Mouse (Mus musculus): ENCODE measurements around the gene Ezh2. TPM values are rescaled to one million over a fixed set of nuclear protein-coding genes. Genes with fewer than 3 reads are reported as not detected.
"Not testable (repeated sequence)": the region's sequence is repeated elsewhere in the genome, so short reads cannot be mapped to it uniquely, and the experiment has no call there.

Gene Ezh2
- polyA plus RNA-seq, 1 experiment from 2014 or later = 66.7 TPM

DNA sequence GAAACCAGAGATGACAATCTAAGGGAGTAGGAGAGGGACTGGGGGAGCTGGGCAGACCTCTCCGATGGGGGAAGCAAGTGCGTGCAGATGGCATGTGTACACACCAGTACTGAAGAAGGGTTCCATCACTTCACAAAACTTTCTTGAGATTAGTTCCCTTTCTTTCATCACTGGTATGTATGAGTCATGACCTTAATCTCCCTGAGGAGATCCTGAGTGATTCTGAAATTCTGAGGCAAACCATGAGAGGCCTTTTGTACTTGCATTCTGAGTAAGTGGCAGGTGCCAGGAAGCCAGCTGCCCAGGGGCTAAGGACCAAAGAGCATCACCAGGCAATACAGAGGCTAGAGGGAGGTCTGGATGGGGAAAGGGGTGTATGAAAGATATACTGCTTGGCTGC, 25.9 kb upstream of the Ezh2 start:
- no peaks in the 10 kb centered on the region for H3K36me3 ChIP-seq (ENCODE audit: control insufficient read depth, insufficient read depth, low read length)
- ATAC-seq (replicated peaks; ENCODE audit: insufficient number of reproducible peaks, low FRiP score, low TSS enrichment) = no peak
- no peaks in the 10 kb centered on the region for H3K9me3 ChIP-seq (replicated peaks; ENCODE audit: control insufficient read depth, low read length)
- no peak overlapping the region for H3K27ac ChIP-seq (ENCODE audit: low read depth, low read length)
- no peaks in the 10 kb centered on the region for H3K27me3 ChIP-seq (ENCODE audit: control insufficient read depth, insufficient read depth, low read length)
- H3K9ac ChIP-seq (ENCODE audit: low read depth, low read length) = no peak overlapping the region
- H3K4me3 ChIP-seq (ENCODE audit: low read depth, low read length) = no peak overlapping the region
- WGBS (ENCODE audit: insufficient replicate concordance) = 70% methylated on average over 2 of the region's 2 CpGs
- no peak overlapping the region for H3K4me2 ChIP-seq
- H3K4me1 ChIP-seq (ENCODE audit: control insufficient read depth, insufficient read depth, low read length) = no peaks in the 10 kb centered on the region

DNA sequence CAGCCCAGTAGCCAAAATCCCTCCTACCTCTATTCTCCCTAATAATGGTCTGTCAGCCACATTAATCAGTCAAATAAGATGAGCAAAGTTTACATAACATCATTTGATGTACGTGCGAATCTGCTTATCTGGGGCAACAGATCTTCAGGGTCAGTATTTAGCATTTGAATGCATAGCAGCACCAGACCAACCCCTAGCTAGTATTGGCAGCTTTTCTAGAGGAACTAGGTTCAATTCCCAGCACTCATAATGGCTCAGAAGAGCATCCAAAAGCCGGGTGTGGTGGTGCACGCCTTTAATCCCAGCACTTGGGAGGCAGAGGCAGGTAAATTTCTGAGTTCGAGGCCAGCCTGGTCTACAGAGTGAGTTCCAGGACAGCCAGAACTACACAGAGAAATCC, 13.2 kb upstream of the Ezh2 start:
- 51% methylated on average over 5 of the region's 5 CpGs for WGBS (ENCODE audit: insufficient replicate concordance)
- ATAC-seq (replicated peaks; ENCODE audit: insufficient number of reproducible peaks, low FRiP score, low TSS enrichment); H3K9me3 ChIP-seq (replicated peaks; ENCODE audit: control insufficient read depth, low read length); H3K36me3 ChIP-seq (ENCODE audit: control insufficient read depth, insufficient read depth, low read length); H3K9ac ChIP-seq (ENCODE audit: low read depth, low read length); H3K4me2 ChIP-seq; H3K4me3 ChIP-seq (ENCODE audit: low read depth, low read length); H3K27ac ChIP-seq (ENCODE audit: low read depth, low read length); H3K4me1 ChIP-seq (ENCODE audit: control insufficient read depth, insufficient read depth, low read length); H3K27me3 ChIP-seq (ENCODE audit: control insufficient read depth, insufficient read depth, low read length): not testable (repeated sequence)

DNA sequence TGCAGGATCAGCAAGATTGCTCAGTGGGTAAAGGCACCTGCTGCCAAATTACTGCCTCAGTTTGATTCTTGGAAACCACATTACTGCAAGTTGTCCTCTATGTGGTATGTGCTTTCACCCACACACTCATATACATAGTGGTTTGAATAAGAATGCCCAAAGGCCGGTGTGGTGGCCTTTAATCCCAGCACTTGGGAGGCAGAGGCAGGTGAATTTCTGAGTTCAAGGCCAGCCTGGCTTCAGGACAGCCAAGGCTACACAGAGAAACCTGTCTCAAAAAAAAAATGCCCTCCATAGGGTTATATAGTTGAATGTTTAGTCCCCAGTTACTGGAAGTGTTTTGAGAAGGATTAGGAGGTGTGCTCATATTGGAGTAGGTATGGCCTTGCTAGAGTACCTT, 6.8 kb upstream of the Ezh2 start:
- WGBS (ENCODE audit: insufficient replicate concordance) = 64% methylated on average over 1 of the region's 1 CpGs

DNA sequence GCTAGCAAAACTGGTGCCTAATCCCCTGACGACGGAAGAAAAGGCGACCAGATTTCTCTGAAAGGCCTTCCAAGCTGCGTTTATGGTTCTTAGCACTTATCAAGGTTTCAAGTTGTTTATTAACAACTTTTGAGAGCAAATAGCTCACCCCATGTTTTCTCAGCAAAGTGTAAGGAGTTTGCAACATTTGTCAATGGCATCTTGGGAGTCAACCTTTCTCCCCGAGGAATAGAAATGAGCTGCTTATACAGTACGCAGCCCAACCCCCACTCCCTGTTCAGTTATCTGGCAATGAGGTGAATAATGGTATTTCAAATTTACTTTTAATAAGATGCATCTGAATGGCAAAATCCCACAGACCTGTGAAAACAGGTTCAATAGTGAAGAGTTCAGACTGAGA, 555 bp upstream of the Ezh2 start:
- peak overlapping the region; percentile 89 for H3K9ac ChIP-seq (ENCODE audit: low read depth, low read length)
- WGBS (ENCODE audit: insufficient replicate concordance) = 3% methylated on average over 6 of the region's 6 CpGs
- no peaks in the 10 kb centered on the region for H3K9me3 ChIP-seq (replicated peaks; ENCODE audit: control insufficient read depth, low read length)
- H3K4me1 ChIP-seq (ENCODE audit: control insufficient read depth, insufficient read depth, low read length) = no peaks in the 10 kb centered on the region
- no peaks in the 10 kb centered on the region for H3K36me3 ChIP-seq (ENCODE audit: control insufficient read depth, insufficient read depth, low read length)
- H3K27ac ChIP-seq (ENCODE audit: low read depth, low read length) = peak overlapping the region; percentile 96
- peak overlapping the region; percentile 72 for H3K4me3 ChIP-seq (ENCODE audit: low read depth, low read length)
- no peak for ATAC-seq (replicated peaks; ENCODE audit: insufficient number of reproducible peaks, low FRiP score, low TSS enrichment)
- no peaks in the 10 kb centered on the region for H3K27me3 ChIP-seq (ENCODE audit: control insufficient read depth, insufficient read depth, low read length)
- peak overlapping the region; percentile 80 for H3K4me2 ChIP-seq

More for the DNA sequence above, 6.8 kb upstream of the Ezh2 start:
- no peak for ATAC-seq (replicated peaks; ENCODE audit: insufficient number of reproducible peaks, low FRiP score, low TSS enrichment)
- H3K27ac ChIP-seq (ENCODE audit: low read depth, low read length) = no peak overlapping the region
- H3K4me2 ChIP-seq = no peak overlapping the region
- H3K4me3 ChIP-seq (ENCODE audit: low read depth, low read length) = no peak overlapping the region
- H3K9ac ChIP-seq (ENCODE audit: low read depth, low read length) = no peak overlapping the region
- H3K36me3 ChIP-seq (ENCODE audit: control insufficient read depth, insufficient read depth, low read length) = no peaks in the 10 kb centered on the region
- H3K27me3 ChIP-seq (ENCODE audit: control insufficient read depth, insufficient read depth, low read length) = no peaks in the 10 kb centered on the region
- no peaks in the 10 kb centered on the region for H3K9me3 ChIP-seq (replicated peaks; ENCODE audit: control insufficient read depth, low read length)
- no peaks in the 10 kb centered on the region for H3K4me1 ChIP-seq (ENCODE audit: control insufficient read depth, insufficient read depth, low read length)

DNA sequence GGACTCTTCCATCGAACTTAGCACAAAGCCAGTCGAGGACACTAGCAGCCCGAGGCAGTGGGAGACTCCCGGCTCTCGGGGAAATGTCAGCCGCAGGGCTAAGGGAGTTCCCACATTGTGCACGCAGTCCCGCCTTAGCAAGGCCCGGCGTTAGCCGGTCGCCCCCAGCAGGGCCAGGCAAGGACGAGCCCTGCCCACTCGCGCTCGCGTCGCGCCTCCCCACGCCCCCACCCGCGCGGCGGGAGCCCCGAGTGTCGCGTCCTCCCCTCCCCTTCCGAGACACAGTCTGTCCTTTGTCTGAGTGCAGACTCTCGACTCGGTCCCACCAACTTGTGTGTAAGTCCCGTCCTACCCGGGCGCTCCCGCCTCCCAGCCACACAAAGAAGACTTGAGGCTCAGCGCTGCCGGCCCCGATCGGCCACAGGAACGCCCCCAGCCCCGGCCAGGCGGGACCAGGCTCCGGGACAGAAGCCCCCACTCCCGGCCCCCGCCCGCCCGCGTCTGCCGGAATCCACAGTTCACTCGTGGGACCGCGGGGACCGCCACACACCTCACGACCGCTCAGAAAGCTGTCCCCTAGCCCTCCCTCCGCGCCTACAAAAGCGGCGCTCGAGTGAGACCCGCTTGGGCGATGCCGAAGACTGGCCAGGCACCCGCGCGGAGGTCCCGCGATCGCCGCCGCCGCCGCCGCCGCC, 853 bp downstream of the Ezh2 start:
- WGBS (ENCODE audit: insufficient replicate concordance) = under 1% methylated on average over 61 of the region's 74 CpGs
- H3K9ac ChIP-seq (ENCODE audit: low read depth, low read length) = peak overlapping the region; percentile 89
- peak; percentile 58 for ATAC-seq (replicated peaks; ENCODE audit: insufficient number of reproducible peaks, low FRiP score, low TSS enrichment)
- H3K27me3 ChIP-seq (ENCODE audit: control insufficient read depth, insufficient read depth, low read length) = no peaks in the 10 kb centered on the region
- no peaks in the 10 kb centered on the region for H3K9me3 ChIP-seq (replicated peaks; ENCODE audit: control insufficient read depth, low read length)
- H3K4me1 ChIP-seq (ENCODE audit: control insufficient read depth, insufficient read depth, low read length) = no peaks in the 10 kb centered on the region
- peak overlapping the region; percentile 80 for H3K4me2 ChIP-seq
- H3K4me3 ChIP-seq (ENCODE audit: low read depth, low read length) = peak overlapping the region; percentile 72
- H3K36me3 ChIP-seq (ENCODE audit: control insufficient read depth, insufficient read depth, low read length) = no peaks in the 10 kb centered on the region
- peak overlapping the region; percentile 96 for H3K27ac ChIP-seq (ENCODE audit: low read depth, low read length)

DNA sequence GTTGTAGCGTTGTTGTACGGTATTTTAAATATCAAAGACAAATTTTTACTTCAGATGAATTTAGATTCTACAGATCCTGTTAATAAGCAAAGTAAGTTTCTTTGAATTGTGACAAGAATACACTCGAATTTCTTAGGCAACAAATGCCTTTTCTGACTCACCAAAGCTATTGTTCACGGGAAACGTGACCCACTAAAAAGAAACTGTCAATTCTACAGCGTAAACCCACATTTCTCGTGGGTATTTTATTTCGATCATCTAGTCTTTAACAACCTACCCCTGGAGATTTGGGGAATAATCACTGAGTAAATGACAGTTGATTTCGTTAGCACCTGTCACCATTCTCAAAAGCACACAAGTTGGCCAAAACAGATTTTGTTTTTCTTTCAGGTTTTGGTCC, 1.6 kb downstream of the Ezh2 start:
- Histone ChIP-seq H3K9me3 (replicated peaks; ENCODE audit: control insufficient read depth, low read length) (no peaks in the 10 kb centered on the region), H3K27me3 (ENCODE audit: control insufficient read depth, insufficient read depth, low read length) (no peaks in the 10 kb centered on the region), H3K4me2 (peak overlapping the region; percentile 80), H3K9ac (ENCODE audit: low read depth, low read length) (peak overlapping the region; percentile 89), H3K4me3 (ENCODE audit: low read depth, low read length) (peak overlapping the region; percentile 72), H3K27ac (ENCODE audit: low read depth, low read length) (peak overlapping the region; percentile 96; the same call in 1 of the 2 replicates), H3K4me1 (ENCODE audit: control insufficient read depth, insufficient read depth, low read length) (no peaks in the 10 kb centered on the region), H3K36me3 (ENCODE audit: control insufficient read depth, insufficient read depth, low read length) (no peaks in the 10 kb centered on the region)
- WGBS (ENCODE audit: insufficient replicate concordance) = 17% methylated on average over 9 of the region's 9 CpGs
- no peak for ATAC-seq (replicated peaks; ENCODE audit: insufficient number of reproducible peaks, low FRiP score, low TSS enrichment)

DNA sequence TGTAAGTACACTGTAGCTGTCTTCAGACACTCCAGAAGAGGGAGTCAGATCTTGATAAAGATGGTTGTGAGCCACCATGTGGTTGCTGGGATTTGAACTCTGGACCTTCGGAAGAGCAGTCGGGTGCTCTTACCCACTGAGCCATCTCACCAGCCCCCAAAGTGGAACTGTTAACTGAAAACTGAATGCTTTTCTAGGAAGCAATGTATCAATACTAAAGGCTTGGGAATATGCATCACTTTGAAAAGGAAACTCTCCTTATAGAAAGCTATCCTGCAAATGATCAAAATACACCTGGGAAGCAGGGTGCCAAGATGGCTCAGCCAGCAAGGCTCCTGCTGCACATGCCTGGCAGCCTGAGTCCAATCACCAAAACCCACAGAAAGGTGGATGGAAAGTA, 7.8 kb downstream of the Ezh2 start:
- not testable (repeated sequence) for H3K4me1 ChIP-seq (ENCODE audit: control insufficient read depth, insufficient read depth, low read length); H3K27me3 ChIP-seq (ENCODE audit: control insufficient read depth, insufficient read depth, low read length); H3K9ac ChIP-seq (ENCODE audit: low read depth, low read length); H3K4me2 ChIP-seq; H3K9me3 ChIP-seq (replicated peaks; ENCODE audit: control insufficient read depth, low read length); ATAC-seq (replicated peaks; ENCODE audit: insufficient number of reproducible peaks, low FRiP score, low TSS enrichment); H3K27ac ChIP-seq (ENCODE audit: low read depth, low read length); H3K4me3 ChIP-seq (ENCODE audit: low read depth, low read length); H3K36me3 ChIP-seq (ENCODE audit: control insufficient read depth, insufficient read depth, low read length)
- WGBS (ENCODE audit: insufficient replicate concordance) = 97% methylated on average over 2 of the region's 2 CpGs

DNA sequence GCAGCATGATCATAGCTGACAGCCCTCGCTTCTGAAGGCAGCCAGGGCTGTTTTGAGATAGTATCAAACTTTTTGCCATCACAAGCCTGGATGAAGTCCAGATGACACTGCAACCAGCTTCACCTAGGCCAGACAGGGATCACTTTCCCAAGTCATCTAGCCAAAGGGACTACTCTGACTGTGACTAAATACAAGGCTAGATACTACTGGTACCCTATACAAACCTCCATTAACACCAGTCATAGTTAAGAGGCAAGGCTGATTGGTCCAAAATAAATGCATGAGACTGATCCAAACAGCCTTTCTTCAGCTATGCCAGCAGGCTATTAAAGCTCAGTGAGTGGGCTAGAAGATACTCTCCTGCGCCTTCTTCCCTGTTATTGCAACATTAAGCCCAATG, 22.3 kb downstream of the Ezh2 start:
- ATAC-seq (replicated peaks; ENCODE audit: insufficient number of reproducible peaks, low FRiP score, low TSS enrichment) = no peak
- 90% methylated on average over 2 of the region's 2 CpGs for WGBS (ENCODE audit: insufficient replicate concordance)
- Histone ChIP-seq H3K4me1 (ENCODE audit: control insufficient read depth, insufficient read depth, low read length) (no peaks in the 10 kb centered on the region), H3K9ac (ENCODE audit: low read depth, low read length) (no peak overlapping the region), H3K4me2 (no peak overlapping the region), H3K4me3 (ENCODE audit: low read depth, low read length) (no peak overlapping the region), H3K36me3 (ENCODE audit: control insufficient read depth, insufficient read depth, low read length) (peaks cover 23% of the 10 kb centered on the region), H3K9me3 (replicated peaks; ENCODE audit: control insufficient read depth, low read length) (no peaks in the 10 kb centered on the region; the same call in 1 of the 2 replicates), H3K27ac (ENCODE audit: low read depth, low read length) (no peak overlapping the region), H3K27me3 (ENCODE audit: control insufficient read depth, insufficient read depth, low read length) (no peaks in the 10 kb centered on the region)

Data from heart, embryonic 11.5 days (tissue).